Mouse (Mus musculus) forebrain, postnatal 0 days (tissue): ENCODE results near the gene Nmur1. TPM values are rescaled to one million over a fixed set of nuclear protein-coding genes. Genes with fewer than 3 reads are reported as not detected.
A peak's percentile ranks its signal among the peaks of the same experiment; 100 is the strongest.
"Not testable (repeated sequence)": the region's sequence is repeated elsewhere in the genome, so short reads cannot be mapped to it uniquely, and the experiment has no call there.

Source experiments
- ATAC-seq: fragments of 200-750 bp; cut with Nextera tagmentation; 2 replicates; pipeline ENCODE4 v1.8.0; 2017; ENCODE audit warnings: mild to moderate bottlenecking, moderate library complexity
- DNase-seq: peaks from one replicate; pipeline ENCODE4 v3.0.0-alpha.2; 2015
- H3K27ac ChIP-seq: fragments of 300-500 bp; sonication (generic); 2 replicates; pipeline ENCODE4 v1.5.1; 2014; ENCODE audit warnings: low read depth, mild to moderate bottlenecking, antibody characterized with exemption, low read length, moderate library complexity, mixed read lengths
- H3K27me3 ChIP-seq: fragments of 300-500 bp; sonication (generic); 2 replicates; pipeline ENCODE4 v1.6.1; 2014; ENCODE audit warnings: mild to moderate bottlenecking, low read length, mixed read lengths; ENCODE audit not compliant: insufficient read depth
- H3K36me3 ChIP-seq: fragments of 300-500 bp; sonication (generic); 2 replicates; pipeline ENCODE4 v1.6.1; 2014; ENCODE audit warnings: mild to moderate bottlenecking, moderate library complexity; ENCODE audit not compliant: insufficient read depth
- H3K4me1 ChIP-seq: fragments of 300-500 bp; sonication (generic); 2 replicates; pipeline ENCODE4 v1.6.1; 2014; ENCODE audit warnings: antibody characterized with exemption; ENCODE audit not compliant: insufficient read depth
- H3K4me2 ChIP-seq: fragments of 300-500 bp; sonication (generic); 2 replicates; pipeline ENCODE4 v1.6.1; 2014; ENCODE audit warnings: low read depth, mild to moderate bottlenecking, moderate library complexity
- H3K4me3 ChIP-seq: fragments of 300-500 bp; sonication (generic); 2 replicates; pipeline ENCODE4 v1.5.1; 2014; ENCODE audit warnings: low read depth, low read length, mixed read lengths
- H3K9ac ChIP-seq: fragments of 300-500 bp; sonication (generic); 2 replicates; pipeline ENCODE4 v1.6.1; 2014; ENCODE audit warnings: mild to moderate bottlenecking
- H3K9me3 ChIP-seq: fragments of 300-500 bp; sonication (generic); 2 replicates; pipeline ENCODE4 v1.6.1; 2016; ENCODE audit warnings: low read length
- CTCF ChIP-seq: sonication (generic); IDR thresholded peaks from 2 replicates; pipeline ENCODE4 v1.5.1; 2016; ENCODE audit warnings: antibody characterized with exemption, control low read depth, low read depth
- WGBS: fragments of 180-500 bp; shearing (Covaris S2); extraction: QIAGEN DNeasy Blood & Tissue Kit; methylation state at CpG from one replicate; pipeline ENCODE4 v1.1.7; 2014; 5-methylcytosine and 5-hydroxymethylcytosine counted together
- microRNA-seq, 2 experiments: library from miRNA; unstranded; fragments of <30 nt; microRNA quantifications; one replicate each; pipeline ENCODE4; 2016
- polyA plus RNA-seq: library from polyadenylated mRNA; unstranded; fragments of >200 nt; fragmentation: Nextera tagmentation; extraction: Ambion mirVana; gene quantifications from 2 replicates; pipeline ENCODE4 v1.2.1, GENCODE M21; 2015
- total RNA-seq: library from RNA; depleted of rRNA; stranded (reverse); fragments of >200 nt; gene quantifications from 2 replicates; pipeline ENCODE4 v1.2.3, GENCODE M21; 2014; rRNA removed

The Nmur1 gene
- total and polyA plus RNA-seq, 2 experiments from 2014 or later: 0.17 to 0.33 TPM

DNA sequence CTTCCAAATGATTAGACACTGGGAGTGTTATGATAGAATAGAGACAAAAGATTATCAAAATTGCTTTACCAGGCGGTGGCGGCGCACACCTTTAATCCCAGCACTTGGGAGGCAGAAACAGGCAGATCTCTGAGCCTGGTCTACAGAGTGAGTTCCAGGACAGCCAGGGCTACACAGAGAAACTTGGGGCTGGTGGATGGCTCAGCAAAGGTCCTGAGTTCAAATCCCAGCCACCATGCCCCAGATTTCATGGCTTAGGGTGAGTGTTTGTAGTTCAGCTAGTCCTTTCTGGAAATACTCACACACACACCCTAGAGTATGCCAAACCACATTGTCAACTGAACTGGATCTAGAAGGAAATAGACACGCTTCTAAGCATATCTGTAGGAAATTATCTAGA lies 81.0 kb downstream of the Nmur1 start:
- WGBS: 92% methylated on average over 4 of the region's 4 CpGs
- no peak for DNase-seq

DNA sequence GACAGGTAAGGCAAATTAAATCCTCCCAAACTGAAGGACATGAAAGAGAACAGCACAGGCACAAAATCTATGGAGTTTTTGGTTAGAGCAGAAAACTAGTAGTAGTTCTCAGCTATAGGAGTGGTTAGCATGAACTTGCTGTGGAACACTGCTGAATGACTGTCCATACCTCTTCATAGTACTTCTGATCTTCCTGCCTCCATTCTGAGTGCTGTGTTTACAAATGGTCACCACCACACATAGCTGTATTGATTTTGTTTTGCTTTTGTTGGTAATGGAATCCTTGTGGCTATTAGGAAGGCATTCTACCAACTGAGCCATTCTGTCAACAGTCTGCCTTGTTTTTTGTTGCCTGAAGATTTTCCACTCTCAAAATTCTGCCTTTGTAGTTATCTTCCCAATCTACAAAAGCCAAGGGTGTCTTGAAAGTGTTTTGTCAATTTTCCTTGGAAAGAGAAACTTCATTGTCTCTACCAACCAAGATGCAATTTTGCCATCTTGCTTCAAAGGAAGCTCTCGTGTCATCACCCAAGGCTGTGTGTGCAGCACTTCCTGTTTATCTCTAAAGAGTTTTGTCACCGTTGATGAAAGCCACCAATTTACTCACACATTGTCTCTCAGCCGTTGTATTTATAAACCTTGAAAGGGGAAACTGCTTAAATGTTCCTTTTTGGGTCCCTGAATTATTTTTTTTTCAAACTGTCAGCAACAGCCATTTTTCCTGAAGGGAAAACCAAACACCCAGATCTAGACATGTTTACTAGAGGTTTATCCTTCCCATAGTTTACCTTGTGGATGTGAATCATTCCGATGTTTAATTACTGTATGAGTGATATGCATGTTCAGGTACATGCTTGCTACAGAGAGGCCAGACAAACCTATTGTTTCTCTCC lies 81.8 kb downstream of the Nmur1 start:
- Histone ChIP-seq H3K4me1 (no peaks in the 10 kb centered on the region), H3K36me3 (peaks cover 13% of the 10 kb centered on the region), H3K9me3 (no peaks in the 10 kb centered on the region), H3K27ac (no peak overlapping the region), H3K27me3 (no peaks in the 10 kb centered on the region), H3K4me2 (no peak overlapping the region), H3K4me3 (no peak overlapping the region), H3K9ac (no peak overlapping the region)
- 74% methylated on average over 4 of the region's 4 CpGs for WGBS
- DNase-seq: no peak
- no peak for TF ChIP-seq CTCF
- ATAC-seq: no peak

More for the DNA sequence above, 81.0 kb downstream of the Nmur1 start:
- H3K4me3 ChIP-seq: no peak overlapping the region
- H3K9me3 ChIP-seq: no peaks in the 10 kb centered on the region
- no peak overlapping the region for H3K9ac ChIP-seq
- TF ChIP-seq CTCF: no peak
- no peak for ATAC-seq
- no peak overlapping the region for H3K27ac ChIP-seq
- H3K4me2 ChIP-seq: no peak overlapping the region
- H3K36me3 ChIP-seq: peaks cover 22% of the 10 kb centered on the region
- H3K4me1 ChIP-seq: no peaks in the 10 kb centered on the region
- no peaks in the 10 kb centered on the region for H3K27me3 ChIP-seq

DNA sequence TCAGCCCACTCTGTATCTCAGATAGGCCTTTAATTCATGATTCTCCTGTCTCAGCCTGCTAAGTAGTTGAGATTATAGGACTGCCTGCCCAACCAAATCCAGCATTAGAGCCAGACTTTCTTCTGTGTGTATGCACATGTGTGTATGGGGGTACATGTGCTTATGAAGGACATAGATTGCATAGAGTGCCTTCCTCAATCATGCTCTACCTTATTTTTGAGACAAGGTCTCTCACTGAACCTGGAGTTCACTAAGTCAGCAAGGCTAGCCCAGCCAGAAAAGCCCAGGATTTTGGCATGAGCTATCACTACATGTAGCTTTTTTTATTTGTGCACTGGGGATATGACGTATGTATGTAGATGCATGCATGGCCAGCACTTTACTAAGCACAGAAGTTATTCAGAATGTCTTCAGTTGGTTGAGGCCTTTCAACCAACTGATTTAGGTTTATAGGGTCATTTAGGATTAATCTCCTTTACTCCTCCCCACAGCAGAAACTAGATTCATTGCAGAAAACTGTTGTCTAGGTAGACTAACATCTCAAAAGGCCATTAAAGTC lies 82.9 kb downstream of the Nmur1 start:
- Histone ChIP-seq H3K27me3 (no peaks in the 10 kb centered on the region), H3K4me1 (no peaks in the 10 kb centered on the region), H3K4me3 (no peak overlapping the region), H3K9ac (no peak overlapping the region), H3K36me3 (peaks cover 3% of the 10 kb centered on the region), H3K9me3 (no peaks in the 10 kb centered on the region), H3K27ac (no peak overlapping the region), H3K4me2 (no peak overlapping the region)
- ATAC-seq (no peak), DNase-seq (no peak)
- WGBS: 82% methylated on average over 1 of the region's 1 CpGs
- no peak for TF ChIP-seq CTCF

DNA sequence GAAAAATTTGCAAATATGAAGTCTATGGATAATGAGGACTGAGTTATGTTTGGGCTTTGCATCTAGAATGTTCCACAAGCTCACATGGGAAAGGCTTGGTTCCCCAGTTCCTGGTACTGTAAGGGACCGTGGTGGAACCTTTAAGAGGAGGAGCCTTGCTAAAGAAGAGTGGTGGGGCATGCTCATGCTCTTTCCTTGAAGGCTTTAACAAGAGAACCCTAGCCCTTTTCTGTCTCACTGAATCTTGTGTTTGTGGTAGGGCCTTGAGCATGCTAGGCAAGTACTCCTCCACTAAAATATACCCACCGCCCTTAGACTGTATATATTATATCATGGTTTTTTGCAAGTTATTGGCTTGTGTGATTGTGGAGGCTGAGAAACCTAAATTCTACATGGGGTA lies 83.7 kb downstream of the Nmur1 start:
- 86% methylated on average over 2 of the region's 2 CpGs for WGBS
- no peak overlapping the region for H3K27ac ChIP-seq
- no peak overlapping the region for H3K4me2 ChIP-seq
- H3K9ac ChIP-seq: no peak overlapping the region
- H3K9me3 ChIP-seq: no peaks in the 10 kb centered on the region
- no peaks in the 10 kb centered on the region for H3K27me3 ChIP-seq
- DNase-seq: no peak
- ATAC-seq: no peak
- TF ChIP-seq CTCF: no peak
- H3K4me1 ChIP-seq: no peaks in the 10 kb centered on the region
- no peak overlapping the region for H3K4me3 ChIP-seq
- no peaks in the 10 kb centered on the region; the same call in 1 of the 2 replicates for H3K36me3 ChIP-seq

DNA sequence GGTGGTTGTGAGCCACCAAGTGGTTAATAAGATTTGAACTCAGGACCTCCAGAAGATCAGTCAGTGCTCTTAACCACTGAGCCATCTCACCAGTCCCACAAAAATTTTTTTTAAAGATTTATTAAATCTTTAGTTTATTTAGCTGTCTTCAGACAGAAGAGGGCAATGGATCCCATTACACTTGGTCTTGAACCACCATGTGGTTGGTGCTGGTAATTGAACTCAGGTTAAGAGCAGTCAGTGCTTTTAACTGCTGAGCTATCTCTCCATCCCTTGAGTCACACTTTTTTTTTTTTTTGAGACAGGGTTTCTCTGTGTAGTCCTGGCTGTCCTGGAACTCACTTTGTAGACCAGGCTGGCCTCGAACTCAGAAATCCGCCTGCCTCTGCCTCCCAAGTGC lies 84.9 kb downstream of the Nmur1 start:
- H3K9ac ChIP-seq, H3K27ac ChIP-seq, DNase-seq, ATAC-seq, H3K4me2 ChIP-seq, H3K27me3 ChIP-seq, H3K4me1 ChIP-seq, H3K4me3 ChIP-seq, H3K36me3 ChIP-seq, H3K9me3 ChIP-seq: not testable (repeated sequence)
- 100% methylated on average over 2 of the region's 2 CpGs for WGBS

DNA sequence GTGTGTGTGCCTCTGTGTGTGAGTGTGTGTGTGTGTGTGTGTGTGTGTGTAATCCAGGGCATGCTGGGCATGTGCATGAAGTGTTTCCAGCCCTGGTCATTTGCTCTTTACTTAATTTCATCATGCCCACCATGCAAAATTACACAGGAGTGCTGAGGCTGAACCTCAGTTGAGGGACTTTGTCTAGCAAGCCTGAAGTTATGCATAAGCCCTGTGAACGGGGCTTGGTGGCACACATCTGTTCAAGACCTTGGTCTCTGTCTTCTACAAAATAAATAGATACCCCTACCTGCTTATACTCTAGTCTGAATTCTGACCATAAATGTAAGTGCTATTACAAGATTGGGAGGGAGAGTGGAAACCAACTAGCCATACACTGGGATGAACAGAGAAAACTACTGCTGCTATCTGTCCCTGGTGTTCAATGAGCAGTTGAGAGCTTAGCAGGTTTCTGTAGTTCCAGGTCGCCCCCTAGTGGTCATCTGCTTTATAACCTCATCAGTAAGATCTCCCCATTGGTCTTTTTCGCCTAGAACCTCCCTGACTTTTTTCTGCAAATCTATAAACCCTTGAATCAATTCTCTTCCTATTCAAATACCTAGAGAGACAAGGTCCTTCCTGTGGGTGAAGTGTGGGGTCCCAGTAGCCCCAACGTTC lies 86.7 kb downstream of the Nmur1 start:
- Histone ChIP-seq H3K9me3 (no peaks in the 10 kb centered on the region), H3K27ac (no peak overlapping the region), H3K4me3 (no peak overlapping the region), H3K9ac (no peak overlapping the region), H3K27me3 (no peaks in the 10 kb centered on the region), H3K4me2 (no peak overlapping the region), H3K4me1 (no peaks in the 10 kb centered on the region), H3K36me3 (no peaks in the 10 kb centered on the region)
- 23% methylated on average over 4 of the region's 4 CpGs for WGBS
- ATAC-seq: peak; percentile 88
- peak; percentile 93 for DNase-seq
- TF ChIP-seq CTCF: peak; percentile 93

DNA sequence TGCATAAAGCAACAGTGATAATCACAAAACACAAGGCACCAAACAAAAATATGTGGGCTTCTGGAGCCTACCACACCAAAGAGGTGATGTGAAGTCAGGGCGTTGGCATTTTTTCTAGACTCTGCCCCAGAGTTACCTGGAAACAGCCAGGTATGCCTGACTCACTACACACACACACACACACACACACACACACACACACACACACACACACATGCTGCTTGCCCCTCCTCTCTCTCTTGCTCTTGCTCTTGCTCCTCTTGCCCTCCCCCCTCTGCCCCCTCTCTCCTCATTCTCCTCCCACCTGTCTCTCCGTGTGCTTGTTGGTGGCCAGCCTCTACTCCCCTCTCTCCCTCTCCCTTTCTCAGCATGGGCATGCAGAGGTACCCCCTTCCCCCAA lies 89.7 kb downstream of the Nmur1 start:
- DNase-seq (no peak), ATAC-seq (no peak)
- Histone ChIP-seq H3K27ac (no peak overlapping the region), H3K9ac (no peak overlapping the region), H3K27me3 (no peaks in the 10 kb centered on the region), H3K9me3 (no peaks in the 10 kb centered on the region), H3K4me1 (no peaks in the 10 kb centered on the region), H3K4me3 (no peak overlapping the region), H3K36me3 (no peaks in the 10 kb centered on the region), H3K4me2 (no peak overlapping the region)
- WGBS: 39% methylated on average over 2 of the region's 2 CpGs
- no peak for TF ChIP-seq CTCF

Small RNA genes lying within 50 kb of the gene (microRNA-seq; reads per million reads assigned to microRNA genes)
- gene mmu-mir-3535: 11.6 to 17.3 reads per million in 2 experiments

Other genes with a start within 250 kb of the Nmur1 start
- 10.6 and 11.1 TPM in 2 replicates for gene B3gnt7, start 123.4 kb downstream of the Nmur1 start, total RNA-seq
- gene B3gnt7, start 123.4 kb downstream of the Nmur1 start, polyA plus RNA-seq: 10.7 and 11.7 TPM in 2 replicates
- gene Ncl, start 66.8 kb downstream of the Nmur1 start, total RNA-seq: 35.9 and 50.6 TPM in 2 replicates
- gene Ncl, start 66.8 kb downstream of the Nmur1 start, polyA plus RNA-seq: 164 and 210 TPM in 2 replicates
- gene Tex44, start 101 bp upstream of the Nmur1 start, total RNA-seq: 0.29 TPM in 1 of 2 replicates, not detected in the other
- gene Tex44, start 101 bp upstream of the Nmur1 start, polyA plus RNA-seq: not detected in 2 replicates
- 1,921 and 1,968 TPM in 2 replicates for gene Ptma, start 100.5 kb upstream of the Nmur1 start, total RNA-seq
- gene Ptma, start 100.5 kb upstream of the Nmur1 start, polyA plus RNA-seq: 1,724 and 1,908 TPM in 2 replicates
- 44.9 and 59.0 TPM in 2 replicates for gene Pde6d, start 156.4 kb upstream of the Nmur1 start, total RNA-seq
- 110 and 116 TPM in 2 replicates for gene Pde6d, start 156.4 kb upstream of the Nmur1 start, polyA plus RNA-seq
- 37.6 and 40.3 TPM in 2 replicates for gene Cops7b, start 156.7 kb upstream of the Nmur1 start, total RNA-seq
- 54.3 and 54.7 TPM in 2 replicates for gene Cops7b, start 156.7 kb upstream of the Nmur1 start, polyA plus RNA-seq
- gene Nppc, start 244.3 kb upstream of the Nmur1 start, total RNA-seq: 5.7 and 6.3 TPM in 2 replicates
- gene Nppc, start 244.3 kb upstream of the Nmur1 start, polyA plus RNA-seq: 7.7 and 9.2 TPM in 2 replicates